Mouse (Mus musculus) heart, postnatal 0 days (tissue): ENCODE measurements around the gene Rad23a. TPM values are rescaled to one million over a fixed set of nuclear protein-coding genes. Genes with fewer than 3 reads are reported as not detected.

Source experiments
- ATAC-seq: fragments of 200-750 bp; cut with Nextera tagmentation; 2 replicates; pipeline ENCODE4 v1.8.0; 2017; ENCODE audit warnings: low read depth, moderate number of reproducible peaks, moderate library complexity; ENCODE audit not compliant: insufficient read depth
- DNase-seq: peaks from one replicate; pipeline ENCODE4 v3.0.0-alpha.2; 2016; ENCODE audit warnings: low spot score
- H3K27ac ChIP-seq: fragments of 300-500 bp; sonication (generic); 2 replicates; pipeline ENCODE4 v1.5.1; 2014; ENCODE audit warnings: low read depth, mild to moderate bottlenecking
- H3K27me3 ChIP-seq: fragments of 300-500 bp; sonication (generic); 2 replicates; pipeline ENCODE4 v1.6.1; 2014; ENCODE audit warnings: low read length, mixed read lengths; ENCODE audit not compliant: control insufficient read depth, insufficient read depth
- H3K36me3 ChIP-seq: fragments of 300-500 bp; sonication (generic); replicated peaks from 2 replicates; pipeline ENCODE4 v1.6.1; 2014; ENCODE audit warnings: low read length, mixed read lengths; ENCODE audit not compliant: control insufficient read depth, insufficient read depth
- H3K4me1 ChIP-seq: fragments of 300-500 bp; sonication (generic); 2 replicates; pipeline ENCODE4 v1.6.1; 2014; ENCODE audit warnings: antibody characterized with exemption; ENCODE audit not compliant: control insufficient read depth, insufficient read depth
- H3K4me2 ChIP-seq: fragments of 300-500 bp; sonication (generic); 2 replicates; pipeline ENCODE4 v1.6.1; 2014; ENCODE audit warnings: low read depth, mild to moderate bottlenecking, low read length, moderate library complexity
- H3K4me3 ChIP-seq: fragments of 300-500 bp; sonication (generic); 2 replicates; pipeline ENCODE4 v1.5.1; 2014; ENCODE audit warnings: low read depth, low read length
- H3K9ac ChIP-seq: fragments of 300-500 bp; sonication (generic); replicated peaks from 2 replicates; pipeline ENCODE4 v1.6.1; 2014; ENCODE audit warnings: low read depth, low read length, mixed read lengths
- H3K9me3 ChIP-seq: fragments of 300-500 bp; sonication (generic); replicated peaks from 2 replicates; pipeline ENCODE4 v1.6.1; 2016; ENCODE audit warnings: low read length; ENCODE audit not compliant: control insufficient read depth
- CTCF ChIP-seq: IDR thresholded peaks from 2 replicates; pipeline ENCODE4 v1.5.1; 2016; ENCODE audit warnings: antibody characterized with exemption, control low read depth, low read depth
- EP300 ChIP-seq: IDR thresholded peaks from 2 replicates; pipeline ENCODE4 v1.6.1; 2016; ENCODE audit warnings: antibody characterized with exemption, low read depth
- WGBS: fragments of 180-500 bp; shearing (Covaris S2); extraction: QIAGEN DNeasy Blood & Tissue Kit; methylation state at CpG from one replicate; pipeline ENCODE4 v1.1.7; 2014; 5-methylcytosine and 5-hydroxymethylcytosine counted together
- polyA plus RNA-seq: library from polyadenylated mRNA; unstranded; fragments of >200 nt; fragmentation: Nextera tagmentation; extraction: Ambion mirVana; gene quantifications from 2 replicates; pipeline ENCODE4 v1.2.1, GENCODE M21; 2015
- total RNA-seq: library from RNA; depleted of rRNA; stranded (reverse); fragments of >200 nt; gene quantifications from 2 replicates; pipeline ENCODE4 v1.2.3, GENCODE M21; 2014; ENCODE audit warnings: low replicate concordance

The Rad23a gene
- total and polyA plus RNA-seq, 2 experiments from 2014 or later, result 89.2 to 125 TPM

DNA sequence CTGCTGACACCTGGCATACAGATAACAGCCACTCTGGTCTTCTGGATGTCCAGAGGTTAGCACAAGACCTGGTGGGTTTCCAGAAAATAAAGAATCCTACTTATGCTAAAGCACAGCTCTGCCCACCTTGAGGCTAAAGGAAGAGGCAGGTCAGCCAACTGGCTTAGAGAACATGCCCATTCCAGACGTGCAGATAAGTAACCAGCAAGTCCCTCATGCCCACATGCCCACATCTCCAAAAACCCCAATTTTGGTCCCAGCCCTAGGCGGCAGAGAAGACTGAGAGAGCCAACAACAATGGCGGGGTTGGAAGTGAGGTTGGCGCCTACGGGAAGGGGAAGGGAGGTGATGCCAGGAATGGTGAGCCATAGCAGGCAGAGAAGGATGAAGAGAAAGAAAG is 51.1 kb downstream of the Rad23a start:
- Histone ChIP-seq H3K4me3 (no peak overlapping the region), H3K4me1 (peaks cover 57% of the 10 kb centered on the region), H3K9me3 (no peaks in the 10 kb centered on the region), H3K27me3 (peaks cover 35% of the 10 kb centered on the region), H3K9ac (no peak overlapping the region), H3K36me3 (no peaks in the 10 kb centered on the region), H3K27ac (peak overlapping the region; percentile 2), H3K4me2 (0 out of 2 replicates have a peak overlapping the region, but pooled peaks have one; percentile 3)
- TF ChIP-seq EP300 (no peak), CTCF (no peak)
- 74% methylated on average over 5 of the region's 5 CpGs for WGBS
- DNase-seq, result no peak
- ATAC-seq, result no peak

DNA sequence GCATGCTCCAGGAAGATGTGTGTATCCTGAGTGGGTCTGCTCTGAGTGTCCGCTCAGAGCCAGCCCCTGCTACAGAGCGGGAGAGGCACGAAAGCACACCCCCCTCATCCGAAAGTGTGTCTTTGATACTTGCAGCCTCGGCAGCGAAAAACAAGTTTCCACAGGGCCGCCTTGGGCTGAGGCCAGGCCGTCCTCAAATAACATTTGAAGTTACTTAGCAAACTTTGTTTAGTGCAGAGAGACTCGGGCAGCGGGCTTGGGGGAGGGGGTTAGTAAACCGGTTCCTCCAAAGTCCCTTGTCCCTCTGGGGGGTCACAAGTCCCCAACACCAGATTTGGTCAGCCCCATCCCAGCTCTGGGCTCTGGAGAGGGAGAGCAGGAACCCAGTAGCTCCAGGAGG is 51.6 kb downstream of the Rad23a start:
- Histone ChIP-seq H3K36me3 (no peaks in the 10 kb centered on the region), H3K27me3 (peaks cover 39% of the 10 kb centered on the region), H3K4me1 (peaks cover 56% of the 10 kb centered on the region), H3K9me3 (no peaks in the 10 kb centered on the region), H3K9ac (no peak overlapping the region), H3K27ac (peak overlapping the region; percentile 2), H3K4me2 (0 out of 2 replicates have a peak overlapping the region, but pooled peaks have one; percentile 3), H3K4me3 (no peak overlapping the region)
- WGBS, result 42% methylated on average over 11 of the region's 11 CpGs
- TF ChIP-seq CTCF (no peak), EP300 (no peak)
- DNase-seq (no peak), ATAC-seq (no peak)

DNA sequence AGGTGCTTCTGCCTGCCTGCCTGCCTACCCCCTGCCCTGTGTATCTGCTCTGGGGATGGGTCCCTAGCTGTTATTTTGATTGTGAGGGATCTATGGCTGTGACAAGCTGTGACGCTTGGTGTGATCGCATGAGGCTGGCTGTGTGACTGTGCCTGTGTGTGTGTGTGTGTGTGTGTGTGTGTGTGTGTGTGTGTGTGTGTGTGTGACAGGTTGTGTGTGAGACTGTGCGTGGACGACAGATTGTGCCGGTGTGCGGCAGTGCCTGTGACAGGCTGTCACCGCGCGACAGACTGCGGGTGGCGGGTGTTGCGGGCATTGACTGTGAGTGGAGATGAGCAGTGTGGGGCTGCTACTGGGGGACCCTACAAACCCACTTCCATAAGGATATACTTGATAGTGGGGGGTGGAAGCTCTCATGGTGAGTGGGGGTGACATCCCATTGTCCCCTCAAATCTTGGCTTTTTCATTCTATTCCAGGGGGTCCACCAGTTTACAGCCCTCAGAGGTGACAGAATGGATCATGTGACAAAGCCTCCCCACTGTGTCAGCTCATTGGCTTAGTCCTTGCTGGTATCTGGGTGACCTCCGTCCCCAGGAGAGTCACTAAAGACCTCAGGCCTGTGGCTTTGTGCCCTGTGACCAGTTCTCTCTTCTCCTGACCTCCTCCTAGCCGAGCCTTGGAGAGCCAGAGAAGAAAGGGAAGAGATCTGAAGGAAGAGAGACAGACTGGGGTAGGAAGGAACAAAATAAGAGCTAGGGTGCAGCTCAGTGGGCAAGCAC is 52.8 kb downstream of the Rad23a start:
- Histone ChIP-seq H3K27ac (no peak overlapping the region), H3K9me3 (no peaks in the 10 kb centered on the region), H3K4me3 (no peak overlapping the region), H3K9ac (no peak overlapping the region), H3K4me1 (peaks cover 48% of the 10 kb centered on the region), H3K36me3 (no peaks in the 10 kb centered on the region), H3K4me2 (no peak overlapping the region), H3K27me3 (peaks cover 51% of the 10 kb centered on the region)
- TF ChIP-seq EP300 (no peak), CTCF (no peak)
- DNase-seq (no peak), ATAC-seq (no peak)
- whole genome bisulfite sequencing, result 72% methylated on average over 14 of the region's 14 CpGs

DNA sequence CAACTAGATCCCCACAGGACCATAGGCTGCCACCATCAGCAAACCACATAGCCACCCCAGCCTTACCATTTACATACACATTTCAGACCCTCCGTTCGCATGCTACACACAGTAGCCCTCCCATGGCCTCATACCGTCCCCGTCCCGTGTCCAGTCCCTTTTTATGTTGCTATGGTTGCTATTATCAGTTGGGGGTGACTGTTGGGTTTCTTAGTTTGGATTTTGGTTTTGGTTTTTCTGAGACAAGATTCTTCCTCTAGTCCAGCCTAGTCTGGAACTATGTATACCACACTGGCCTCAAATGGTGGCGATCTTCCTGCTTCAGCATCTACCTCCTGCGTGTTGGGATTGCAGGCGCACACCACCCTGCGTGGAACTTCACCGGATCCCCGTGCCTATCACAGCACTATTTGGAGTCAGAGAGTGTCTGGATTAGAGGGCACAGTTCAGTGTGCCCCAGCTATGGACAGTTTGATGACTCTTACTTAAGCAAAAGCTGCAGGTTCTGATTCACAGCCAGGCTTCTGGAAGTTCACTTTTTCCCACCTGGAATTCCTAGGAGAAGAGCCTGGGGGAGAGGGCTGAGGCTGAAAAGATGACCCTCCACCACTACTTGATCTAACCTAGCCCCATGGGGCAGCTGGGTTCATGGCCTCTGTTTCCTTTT is 53.5 kb downstream of the Rad23a start:
- H3K4me1 ChIP-seq, result peaks cover 48% of the 10 kb centered on the region
- H3K27me3 ChIP-seq, result peaks cover 56% of the 10 kb centered on the region
- H3K4me3 ChIP-seq, result no peak overlapping the region

DNA sequence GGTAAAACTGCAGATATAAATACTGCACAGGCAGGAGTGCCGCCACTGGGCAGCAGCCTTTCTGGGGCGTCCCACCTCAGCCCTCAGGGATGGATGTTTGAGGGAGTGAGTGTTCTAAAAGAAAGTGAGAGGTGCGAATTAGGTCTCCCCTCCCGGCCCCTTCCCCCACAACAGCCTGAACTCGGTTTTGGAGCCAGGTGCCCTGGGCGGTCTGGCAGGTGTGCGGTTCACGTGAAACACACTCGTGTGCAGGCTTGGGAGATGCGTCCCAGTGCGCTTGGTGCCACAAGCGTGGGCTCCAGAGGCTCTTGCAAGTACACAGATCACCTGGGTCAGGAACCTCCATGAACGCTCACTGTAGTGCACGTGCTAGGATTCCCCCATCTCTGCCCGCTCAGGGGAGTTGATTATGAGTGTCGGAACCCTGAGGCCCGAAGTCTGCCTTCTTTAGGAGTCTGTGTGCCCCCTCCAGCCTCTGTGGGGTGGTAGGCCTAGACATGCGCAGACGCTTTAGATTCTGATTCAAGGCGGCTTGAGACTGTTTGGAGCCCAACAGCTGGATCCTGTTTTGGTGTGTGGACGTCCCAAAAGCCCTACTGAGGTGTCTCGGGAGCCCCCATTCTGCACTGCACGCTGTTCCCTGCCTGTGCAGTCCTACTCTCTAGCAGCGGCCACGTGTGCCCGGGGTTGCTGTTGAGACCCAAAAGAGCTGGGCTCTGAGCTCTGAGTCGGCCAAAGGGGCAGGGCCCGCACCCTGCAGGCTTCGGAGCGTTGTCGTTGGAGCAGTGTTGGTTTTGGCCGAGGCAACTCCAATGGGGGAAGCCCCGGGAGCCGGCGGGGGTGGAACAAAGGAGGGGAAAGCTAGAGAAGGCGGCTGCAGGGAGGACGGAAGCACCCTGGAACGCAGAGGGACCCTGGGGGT is 54.4 kb downstream of the Rad23a start:
- Histone ChIP-seq H3K9ac (no peak overlapping the region), H3K4me1 (peaks cover 52% of the 10 kb centered on the region), H3K4me3 (peak overlapping the region; percentile 9), H3K27me3 (peaks cover 63% of the 10 kb centered on the region), H3K9me3 (no peaks in the 10 kb centered on the region), H3K27ac (0 out of 2 replicates have a peak overlapping the region, but pooled peaks have one; percentile 8), H3K36me3 (no peaks in the 10 kb centered on the region), H3K4me2 (peak overlapping the region; percentile 34)
- WGBS, result 21% methylated on average over 38 of the region's 38 CpGs
- ATAC-seq (peak; percentile 42), DNase-seq (no peak)
- TF ChIP-seq CTCF (no peak), EP300 (no peak)

More for the DNA sequence above, 53.5 kb downstream of the Rad23a start:
- TF ChIP-seq CTCF (no peak), EP300 (no peak)
- Histone ChIP-seq H3K4me2 (peak overlapping the region; percentile 34), H3K9ac (no peak overlapping the region), H3K36me3 (no peaks in the 10 kb centered on the region), H3K9me3 (no peaks in the 10 kb centered on the region), H3K27ac (0 out of 2 replicates have a peak overlapping the region, but pooled peaks have one; percentile 8)
- ATAC-seq (no peak), DNase-seq (no peak)
- 46% methylated on average over 11 of the region's 11 CpGs for WGBS
